Mouse (Mus musculus) bone marrow, adult 2 months (tissue): ENCODE results near the gene Dctn5.

Experiments used
- CTCF ChIP-seq: fragments of 200-500 bp; IDR thresholded peaks from 2 replicates; pipeline ENCODE4 v1.5.1; 2011; ENCODE audit warnings: low read length, control low read depth; ENCODE audit not compliant: control insufficient read depth, insufficient read depth
- POLR2A ChIP-seq: fragments of 200-500 bp; IDR thresholded peaks from 2 replicates; pipeline ENCODE4 v1.6.1; 2011; ENCODE audit warnings: low read depth, mild to moderate bottlenecking, control low read depth, low read length, borderline replicate concordance; ENCODE audit not compliant: control insufficient read depth

DNA sequence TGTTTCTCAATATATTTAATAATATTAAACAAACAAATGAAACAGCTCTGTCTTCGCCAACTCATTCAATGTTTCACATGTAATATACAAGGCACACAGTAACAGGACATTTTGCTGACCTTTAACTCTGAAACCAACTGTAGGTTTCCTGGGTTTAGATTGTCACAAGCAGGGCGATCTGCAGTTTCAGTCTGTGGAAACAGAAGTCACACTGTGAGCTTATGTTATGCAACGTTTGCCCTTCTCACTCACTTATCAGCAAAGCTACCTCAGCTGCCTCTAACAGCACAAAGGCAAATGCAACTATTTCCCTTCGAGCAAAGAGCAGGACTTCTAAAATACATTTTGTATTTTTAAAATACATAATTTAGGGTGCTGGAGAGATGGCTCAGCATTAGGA, 9.3 kb upstream of the Dctn5 start:
- TF ChIP-seq POLR2A (no peak), CTCF (no peak)
